Mouse (Mus musculus) testis, adult 2 months (tissue): Measurements from ENCODE around the gene Fam214b.

Experiments
- CTCF ChIP-seq: fragments of 200-500 bp; IDR thresholded peaks from 2 replicates; pipeline ENCODE4 v1.5.1; 2012; ENCODE audit warnings: low read depth, mild to moderate bottlenecking, inconsistent platforms, low read length, moderate library complexity; ENCODE audit not compliant: control insufficient read depth, insufficient read depth, insufficient replicate concordance
- POLR2A ChIP-seq: fragments of 200-500 bp; IDR thresholded peaks from 2 replicates; pipeline ENCODE4 v1.6.1; 2012; ENCODE audit warnings: low read depth, mild to moderate bottlenecking, inconsistent platforms, low read length, moderate library complexity; ENCODE audit not compliant: control insufficient read depth

GRCm38 (mm10) chr4:43052627-43053026, 6.6 kb upstream of the Fam214b start:
- TF ChIP-seq POLR2A (no peak), CTCF (peak; percentile 19; the same call in 1 of the 2 replicates)
